Mouse (Mus musculus) myocyte (in vitro differentiated cells): ENCODE measurements at regions not wholly inside any gene's neighbourhood (a gene's known extent, or its start where the extent isn't known, plus 50 kb on each side); places are given as distances from the start of the nearest gene placed in this dataset.

Experiments
- H3K27me3 ChIP-seq: one replicate; pipeline ENCODE4 v1.6.1; 2011; ENCODE audit not compliant: control insufficient read depth, insufficient read depth, insufficient read length
- H3K36me3 ChIP-seq: one replicate; pipeline ENCODE4 v1.6.1; 2011; ENCODE audit not compliant: control insufficient read depth, insufficient read depth
- H3K4me2 ChIP-seq: one replicate; pipeline ENCODE4 v1.6.1; 2011; ENCODE audit warnings: low read depth, control low read depth
- H3K4me3 ChIP-seq: one replicate; pipeline ENCODE4 v1.5.1; 2011; ENCODE audit warnings: mild to moderate bottlenecking, control low read depth, moderate library complexity
- H3K79me2 ChIP-seq: one replicate; pipeline ENCODE4 v1.6.1; 2011; ENCODE audit not compliant: control insufficient read depth, insufficient read depth
- H3ac ChIP-seq: one replicate; pipeline ENCODE4 v1.6.1; 2011; ENCODE audit not compliant: control insufficient read depth, insufficient read length
- CEBPB ChIP-seq: IDR thresholded peaks from 2 replicates; pipeline ENCODE4 v1.6.1; 2011; ENCODE audit warnings: mild to moderate bottlenecking, moderate library complexity; ENCODE audit not compliant: poor library complexity, insufficient read depth, severe bottlenecking
- E2F4 ChIP-seq: IDR thresholded peaks from one replicate; pipeline ENCODE4 v1.6.1; 2011; ENCODE audit warnings: mild to moderate bottlenecking, control low read depth, moderate library complexity; ENCODE audit not compliant: insufficient read depth
- MAX ChIP-seq: IDR thresholded peaks from one replicate; pipeline ENCODE4 v1.6.1; 2011; ENCODE audit warnings: low read depth, mild to moderate bottlenecking, control low read depth
- MYOD1 ChIP-seq, 3 experiments: IDR thresholded peaks; one replicate each; pipeline ENCODE4 v1.6.1; 2011; ENCODE audit warnings: control low read depth in 2 of 3, low read depth in 2 of 3, mild to moderate bottlenecking in 2 of 3, moderate library complexity in 1 of 3; ENCODE audit not compliant: insufficient read length in 2 of 3, control insufficient read depth in 1 of 3
- MYOG ChIP-seq, 3 experiments: IDR thresholded peaks; one replicate each; pipeline ENCODE4 v1.6.1; 2011; ENCODE audit warnings: control low read depth in 2 of 3, low read depth in 2 of 3, mild to moderate bottlenecking in 2 of 3; ENCODE audit not compliant: insufficient read length in 2 of 3, control insufficient read depth in 1 of 3, insufficient read depth in 1 of 3
- POLR2A ChIP-seq: IDR thresholded peaks from one replicate; pipeline ENCODE4 v1.6.1; 2011; ENCODE audit warnings: low read depth, mild to moderate bottlenecking, control low read depth, moderate library complexity; ENCODE audit not compliant: insufficient read length
- POLR2AphosphoS2 ChIP-seq: IDR thresholded peaks from one replicate; pipeline ENCODE4 v1.6.1; 2011; ENCODE audit warnings: low read depth, control low read depth; ENCODE audit not compliant: insufficient read length
- REST ChIP-seq: IDR thresholded peaks from one replicate; pipeline ENCODE4 v1.6.1; 2011; ENCODE audit warnings: mild to moderate bottlenecking, control low read depth, moderate library complexity; ENCODE audit not compliant: insufficient read depth, insufficient read length
- SRF ChIP-seq: IDR thresholded peaks from one replicate; pipeline ENCODE4 v1.6.1; 2011; ENCODE audit warnings: low read depth; ENCODE audit not compliant: control insufficient read depth, insufficient read length
- TCF12 ChIP-seq: IDR thresholded peaks from one replicate; pipeline ENCODE4 v1.6.1; 2011; ENCODE audit warnings: mild to moderate bottlenecking, control low read depth; ENCODE audit not compliant: poor library complexity, insufficient read depth, severe bottlenecking
- TCF3 ChIP-seq: IDR thresholded peaks from one replicate; pipeline ENCODE4 v1.6.1; 2011; ENCODE audit warnings: low read depth, control low read depth; ENCODE audit not compliant: insufficient read length
- USF1 ChIP-seq: IDR thresholded peaks from one replicate; pipeline ENCODE4 v1.6.1; 2011; ENCODE audit warnings: low read depth, mild to moderate bottlenecking, control low read depth, moderate library complexity

GRCm38 (mm10) chr11:24300351-24300750 lies 222.5 kb downstream of the Bcl11a start:
- H3K4me3 ChIP-seq, result no peak overlapping the region
- no peak overlapping the region for H3ac ChIP-seq
- H3K79me2 ChIP-seq, result no peaks in the 10 kb centered on the region
- TF ChIP-seq MAX, result no peak
- H3K4me2 ChIP-seq, result no peak overlapping the region
- no peaks in the 10 kb centered on the region for H3K27me3 ChIP-seq
- no peaks in the 10 kb centered on the region for H3K36me3 ChIP-seq

DNA sequence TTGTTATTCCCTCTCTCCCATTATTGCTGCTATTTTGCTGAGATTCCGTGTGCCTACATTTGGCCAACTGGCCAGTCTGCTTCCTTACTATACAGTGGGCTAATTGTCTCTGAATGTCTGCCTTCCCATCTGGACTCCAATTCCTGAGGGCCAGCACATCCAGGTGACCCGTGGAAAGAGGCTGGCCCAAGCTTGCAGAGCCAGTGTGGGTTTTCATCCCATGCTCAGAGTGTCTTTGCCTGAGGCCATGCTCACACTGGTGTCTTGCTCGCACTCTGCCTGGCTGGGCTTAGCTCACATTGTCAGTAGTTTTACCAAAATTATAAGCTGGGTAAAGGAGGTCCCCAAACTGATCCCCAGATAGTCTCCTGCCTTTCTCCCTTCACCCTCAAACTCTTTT lies 223.3 kb downstream of the Bcl11a start:
- Histone ChIP-seq H3K4me3 (no peak overlapping the region), H3K36me3 (no peaks in the 10 kb centered on the region)
- TF ChIP-seq REST (no peak), MAX (no peak), MYOD1 (IDR thresholded peaks at IDR 0.05; ENCODE audit: control insufficient read depth in 1 of 3, insufficient read length in 2 of 3, low read depth in 2 of 3) (no peak), CEBPB (no peak), POLR2AphosphoS2 (no peak), E2F4 (no peak), TCF12 (no peak)

DNA sequence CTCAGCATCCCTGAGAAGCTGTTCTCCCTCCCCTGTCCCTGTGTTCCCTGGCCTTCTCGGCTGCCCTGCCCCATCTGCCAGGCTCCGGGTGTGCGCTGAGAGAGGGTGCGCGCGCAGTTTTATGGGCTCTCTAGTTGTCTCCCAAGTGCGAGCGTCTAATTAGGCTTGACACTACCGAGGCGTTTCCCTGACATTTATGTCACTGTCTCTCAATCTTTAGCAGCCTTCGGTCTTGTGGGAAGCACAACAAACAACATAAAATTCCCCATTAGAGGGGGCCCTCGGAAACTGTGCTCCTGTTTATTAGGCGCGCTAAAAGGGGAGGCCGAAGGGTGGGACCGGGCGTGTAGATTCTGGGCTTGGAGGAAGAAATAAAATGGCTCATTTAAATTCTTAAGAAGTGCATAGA lies 227.3 kb downstream of the Bcl11a start:
- Histone ChIP-seq H3K27me3 (no peaks in the 10 kb centered on the region), H3K36me3 (no peaks in the 10 kb centered on the region), H3K4me2 (no peak overlapping the region), H3K79me2 (no peaks in the 10 kb centered on the region), H3ac (no peak overlapping the region), H3K4me3 (no peak overlapping the region)
- TF ChIP-seq MAX (no peak), POLR2A (no peak), TCF3 (no peak), TCF12 (no peak), E2F4 (no peak), CEBPB (no peak), POLR2AphosphoS2 (no peak), USF1 (no peak), SRF (no peak), MYOG (IDR thresholded peaks at IDR 0.05; ENCODE audit: control insufficient read depth in 1 of 3, insufficient read depth in 1 of 3, insufficient read length in 2 of 3, low read depth in 2 of 3) (no peak), MYOD1 (IDR thresholded peaks at IDR 0.05; ENCODE audit: control insufficient read depth in 1 of 3, insufficient read length in 2 of 3, low read depth in 2 of 3) (no peak), REST (no peak)

More for the DNA sequence above, 223.3 kb downstream of the Bcl11a start:
- no peaks in the 10 kb centered on the region for H3K27me3 ChIP-seq
- H3K4me2 ChIP-seq, result no peak overlapping the region
- H3ac ChIP-seq, result no peak overlapping the region
- no peaks in the 10 kb centered on the region for H3K79me2 ChIP-seq

GRCm38 (mm10) chr11:24305691-24306090 lies 227.8 kb downstream of the Bcl11a start:
- Histone ChIP-seq H3K4me3 (no peak overlapping the region), H3K4me2 (no peak overlapping the region), H3K36me3 (no peaks in the 10 kb centered on the region), H3K27me3 (no peaks in the 10 kb centered on the region), H3K79me2 (no peaks in the 10 kb centered on the region), H3ac (no peak overlapping the region)
- TF ChIP-seq MYOD1 (IDR thresholded peaks at IDR 0.05; ENCODE audit: control insufficient read depth in 1 of 3, insufficient read length in 2 of 3, low read depth in 2 of 3) (no peak), TCF3 (no peak), E2F4 (no peak), POLR2AphosphoS2 (no peak)

DNA sequence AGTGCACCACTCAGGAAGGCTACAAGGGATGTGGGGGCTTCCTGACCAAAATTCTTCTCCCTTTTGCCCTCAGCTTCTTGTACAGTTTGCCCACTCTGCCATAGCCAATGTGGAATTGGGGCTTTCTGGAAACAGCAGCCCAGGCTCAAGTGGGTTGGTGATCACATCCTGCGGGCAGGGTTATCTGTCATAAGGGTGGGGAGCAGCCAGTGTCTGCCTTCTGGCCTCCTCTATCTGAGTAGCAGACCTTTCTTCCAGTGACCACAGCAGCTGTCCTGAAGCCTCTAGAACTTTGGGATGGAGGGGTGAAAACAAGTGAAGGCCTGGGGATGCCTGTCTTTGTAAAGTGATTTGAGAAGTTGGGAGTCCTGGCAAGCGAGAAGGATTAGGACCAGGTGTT lies 228.2 kb downstream of the Bcl11a start:
- Histone ChIP-seq H3K36me3 (no peaks in the 10 kb centered on the region), H3K4me2 (no peak overlapping the region), H3K4me3 (no peak overlapping the region)

GRCm38 (mm10) chr11:24307601-24308252 lies 229.9 kb downstream of the Bcl11a start:
- Histone ChIP-seq H3K36me3 (no peaks in the 10 kb centered on the region), H3K4me3 (no peak overlapping the region)
- TF ChIP-seq TCF12 (no peak), POLR2A (no peak), USF1 (no peak), CEBPB (no peak), TCF3 (no peak), MYOG (IDR thresholded peaks at IDR 0.05; ENCODE audit: control insufficient read depth in 1 of 3, insufficient read depth in 1 of 3, insufficient read length in 2 of 3, low read depth in 2 of 3) (no peak), E2F4 (no peak), SRF (no peak), MAX (no peak), MYOD1 (IDR thresholded peaks at IDR 0.05; ENCODE audit: control insufficient read depth in 1 of 3, insufficient read length in 2 of 3, low read depth in 2 of 3) (no peak), REST (no peak), POLR2AphosphoS2 (no peak)

More for the DNA sequence above, 228.2 kb downstream of the Bcl11a start:
- Histone ChIP-seq H3ac (no peak overlapping the region), H3K79me2 (no peaks in the 10 kb centered on the region), H3K27me3 (no peaks in the 10 kb centered on the region)
- TF ChIP-seq TCF12, result no peak
- no peak for TF ChIP-seq MYOD1 (IDR thresholded peaks at IDR 0.05; ENCODE audit: control insufficient read depth in 1 of 3, insufficient read length in 2 of 3, low read depth in 2 of 3)

More at GRCm38 (mm10) chr11:24307601-24308252, 229.9 kb downstream of the Bcl11a start:
- no peaks in the 10 kb centered on the region for H3K27me3 ChIP-seq
- H3K79me2 ChIP-seq, result no peaks in the 10 kb centered on the region
- H3K4me2 ChIP-seq, result no peak overlapping the region
- no peak overlapping the region for H3ac ChIP-seq
